8 mouse cellular contexts compared by ENCODE assay signal in genomic region chr8:116978631-116979256, GRCm38 (mm10). TPM values are rescaled to one million over a fixed set of nuclear protein-coding genes. Genes with fewer than 3 reads are reported as not detected.
DNase-seq lines count a peak whose midpoint lies in the region; ATAC-seq lines count a peak whose summit lies in the region.

1700030J22Rik (minus strand) TSS chr8:116978959.

- no peaks in the 10 kb centered on the region for H3K27me3 ChIP-seq in hindbrain, embryonic 14.5 days (ENCODE audit: control insufficient read depth, insufficient read depth, low read length)

- peak; percentile 98 for ATAC-seq in hindbrain, embryonic 14.5 days (ENCODE audit: low FRiP score)

- H3K4me2 ChIP-seq in hindbrain, embryonic 14.5 days (replicated peaks): peak within 1 kb of the TSS; percentile 68

- peak within 1 kb of the TSS; percentile 57 for H3K4me3 ChIP-seq in hindbrain, embryonic 14.5 days (replicated peaks; ENCODE audit: low read length)

- DNase-seq in R1 (ENCODE audit: low read depth, low spot score): peak; percentile 98
- DNase-seq in cerebellum, postnatal 25 days: peak; percentile 98 to 99
- DNase-seq in frontal cortex, postnatal 25 days (ENCODE audit: low spot score in 2 of 2): peak; percentile 91 to 94
- DNase-seq in hindbrain, embryonic 14.5 days (ENCODE audit: low spot score): peak; percentile 99
- peak; percentile 97 to 98 for DNase-seq in layer of hippocampus, postnatal 36 days
- DNase-seq in lung, postnatal 36 days: peak; percentile 99
- DNase-seq in retina, postnatal 1 day: peak; percentile 99
- peak; percentile 96 to 99 for DNase-seq in urinary bladder, adult 18-20 months (ENCODE audit: low spot score in 2 of 2)

- H3K36me3 ChIP-seq in hindbrain, embryonic 14.5 days (replicated peaks; ENCODE audit: control insufficient read depth, insufficient read depth): peaks cover 12% of the 10 kb centered on the region; the same call in 1 of the 2 replicates

- H3K9me3 ChIP-seq in hindbrain, embryonic 14.5 days (ENCODE audit: control insufficient read depth, low read length): no peaks in the 10 kb centered on the region

- peak within 1 kb of the TSS; percentile 53 for H3K9ac ChIP-seq in hindbrain, embryonic 14.5 days

- H3K4me1 ChIP-seq in hindbrain, embryonic 14.5 days (replicated peaks; ENCODE audit: control insufficient read depth, insufficient read depth, low read length): peaks cover 3% of the 10 kb centered on the region; the same call in 1 of the 2 replicates

- under 1% methylated on average over 46 of the region's 46 CpGs for WGBS in hindbrain, embryonic 14.5 days

- H3K27ac ChIP-seq in hindbrain, embryonic 14.5 days: no peak within 1 kb of the TSS; the same call in 1 of the 2 replicates

RNA-seq across cellular contexts. Expression of gene 1700030J22Rik, which starts in this region (rescaled TPM):
- 5.5 and 6.1 TPM in 2 replicates for polyA plus RNA-seq in hindbrain, embryonic 14.5 days (2014; fragmentation: Nextera tagmentation; extraction: Ambion mirVana)
- total RNA-seq in layer of hippocampus, postnatal 36 days (2021): 1 to 10 TPM; 8.0 TPM
